Mouse (Mus musculus): Measurements from ENCODE around the gene Tbkbp1.

GRCm38 (mm10) chr11:97191915-97192620 lies 40.8 kb upstream of the Tbkbp1 start:
- TF ChIP-seq CTCF (IDR thresholded peaks at IDR 0.05; ENCODE audit: low read depth, low read length) (no peak), POLR2A (IDR thresholded peaks at IDR 0.05; ENCODE audit: borderline replicate concordance, low read depth, low read length) (no peak)
